Mouse (Mus musculus): ENCODE results near the gene Chd5. TPM values are rescaled to one million over a fixed set of nuclear protein-coding genes. Genes with fewer than 3 reads are reported as not detected.

The Chd5 gene
- polyA plus RNA-seq, 1 experiment: 1.0 TPM

GRCm38 (mm10) chr4:152405671-152406201 lies 67.3 kb downstream of the Chd5 start:
- H3K27me3 ChIP-seq (ENCODE audit: control insufficient read depth, insufficient read depth, insufficient read length): peaks cover 32% of the 10 kb centered on the region
- H3K4me3 ChIP-seq: no peak overlapping the region
- H3K4me2 ChIP-seq (ENCODE audit: low read depth): no peak overlapping the region
- no peak overlapping the region for H3ac ChIP-seq (ENCODE audit: control insufficient read depth, insufficient read length)
- H3K79me2 ChIP-seq (ENCODE audit: control insufficient read depth, insufficient read depth): no peaks in the 10 kb centered on the region
- H3K36me3 ChIP-seq (ENCODE audit: control insufficient read depth, insufficient read depth): no peaks in the 10 kb centered on the region
- TF ChIP-seq SRF (IDR thresholded peaks at IDR 0.05; ENCODE audit: control insufficient read depth, insufficient read length, low read depth) (no peak), E2F4 (IDR thresholded peaks at IDR 0.05; ENCODE audit: insufficient read depth) (no peak), TCF3 (IDR thresholded peaks at IDR 0.05; ENCODE audit: insufficient read length, low read depth) (no peak), REST (IDR thresholded peaks at IDR 0.05; ENCODE audit: insufficient read depth, insufficient read length) (no peak), CEBPB (IDR thresholded peaks at IDR 0.05; ENCODE audit: insufficient read depth, poor library complexity, severe bottlenecking) (no peak), USF1 (IDR thresholded peaks at IDR 0.05; ENCODE audit: low read depth) (no peak), MYOD1 (IDR thresholded peaks at IDR 0.05; ENCODE audit: control insufficient read depth in 1 of 3, insufficient read length in 2 of 3, low read depth in 2 of 3) (no peak), POLR2AphosphoS2 (IDR thresholded peaks at IDR 0.05; ENCODE audit: insufficient read length, low read depth) (no peak), TCF12 (IDR thresholded peaks at IDR 0.05; ENCODE audit: insufficient read depth, poor library complexity, severe bottlenecking) (no peak), POLR2A (IDR thresholded peaks at IDR 0.05; ENCODE audit: insufficient read length, low read depth) (no peak), MYOG (IDR thresholded peaks at IDR 0.05; ENCODE audit: control insufficient read depth in 1 of 3, insufficient read depth in 1 of 3, insufficient read length in 2 of 3, low read depth in 2 of 3) (no peak), MAX (IDR thresholded peaks at IDR 0.05; ENCODE audit: low read depth) (no peak)

GRCm38 (mm10) chr4:152406531-152406930 lies 68.1 kb downstream of the Chd5 start:
- H3K36me3 ChIP-seq (ENCODE audit: control insufficient read depth, insufficient read depth): no peaks in the 10 kb centered on the region
- no peak for TF ChIP-seq CEBPB (IDR thresholded peaks at IDR 0.05; ENCODE audit: insufficient read depth, poor library complexity, severe bottlenecking)
- no peak for TF ChIP-seq REST (IDR thresholded peaks at IDR 0.05; ENCODE audit: insufficient read depth, insufficient read length)
- peaks cover 24% of the 10 kb centered on the region for H3K27me3 ChIP-seq (ENCODE audit: control insufficient read depth, insufficient read depth, insufficient read length)
- no peaks in the 10 kb centered on the region for H3K79me2 ChIP-seq (ENCODE audit: control insufficient read depth, insufficient read depth)
- no peak overlapping the region for H3K4me3 ChIP-seq
- H3ac ChIP-seq (ENCODE audit: control insufficient read depth, insufficient read length): no peak overlapping the region
- no peak overlapping the region for H3K4me2 ChIP-seq (ENCODE audit: low read depth)

- Histone ChIP-seq H3K4me3 (no peak overlapping the region), H3K4me2 (ENCODE audit: low read depth) (peak overlapping the region; percentile 37), H3K79me2 (ENCODE audit: control insufficient read depth, insufficient read depth) (no peaks in the 10 kb centered on the region), H3K36me3 (ENCODE audit: control insufficient read depth, insufficient read depth) (no peaks in the 10 kb centered on the region), H3ac (ENCODE audit: control insufficient read depth, insufficient read length) (no peak overlapping the region), H3K27me3 (ENCODE audit: control insufficient read depth, insufficient read depth, insufficient read length) (peaks cover 12% of the 10 kb centered on the region)
- TF ChIP-seq TCF12 (IDR thresholded peaks at IDR 0.05; ENCODE audit: insufficient read depth, poor library complexity, severe bottlenecking) (no peak), USF1 (IDR thresholded peaks at IDR 0.05; ENCODE audit: low read depth) (peak; percentile 37)
These were observed 72.5 kb downstream of the Chd5 start for GRCm38 (mm10) chr4:152410961-152411360.

- Histone ChIP-seq H3K4me2 (ENCODE audit: low read depth) (no peak overlapping the region), H3K36me3 (ENCODE audit: control insufficient read depth, insufficient read depth) (no peaks in the 10 kb centered on the region), H3ac (ENCODE audit: control insufficient read depth, insufficient read length) (no peak overlapping the region), H3K79me2 (ENCODE audit: control insufficient read depth, insufficient read depth) (no peaks in the 10 kb centered on the region), H3K27me3 (ENCODE audit: control insufficient read depth, insufficient read depth, insufficient read length) (peaks cover 12% of the 10 kb centered on the region), H3K4me3 (no peak overlapping the region)
- no peak for TF ChIP-seq USF1 (IDR thresholded peaks at IDR 0.05; ENCODE audit: low read depth)
- TF ChIP-seq POLR2AphosphoS2 (IDR thresholded peaks at IDR 0.05; ENCODE audit: insufficient read length, low read depth): no peak
- no peak for TF ChIP-seq MAX (IDR thresholded peaks at IDR 0.05; ENCODE audit: low read depth)
- no peak for TF ChIP-seq REST (IDR thresholded peaks at IDR 0.05; ENCODE audit: insufficient read depth, insufficient read length)
- no peak for TF ChIP-seq TCF12 (IDR thresholded peaks at IDR 0.05; ENCODE audit: insufficient read depth, poor library complexity, severe bottlenecking)
- TF ChIP-seq TCF3 (IDR thresholded peaks at IDR 0.05; ENCODE audit: insufficient read length, low read depth): no peak
These were observed 74.2 kb downstream of the Chd5 start for GRCm38 (mm10) chr4:152412524-152413080.

GRCm38 (mm10) chr4:152418229-152419060 lies 80.0 kb downstream of the Chd5 start:
- Histone ChIP-seq H3K27me3 (ENCODE audit: control insufficient read depth, insufficient read depth, insufficient read length) (peaks cover 32% of the 10 kb centered on the region), H3K4me2 (ENCODE audit: low read depth) (no peak overlapping the region), H3K79me2 (ENCODE audit: control insufficient read depth, insufficient read depth) (no peaks in the 10 kb centered on the region), H3ac (ENCODE audit: control insufficient read depth, insufficient read length) (no peak overlapping the region), H3K36me3 (ENCODE audit: control insufficient read depth, insufficient read depth) (no peaks in the 10 kb centered on the region), H3K4me3 (no peak overlapping the region)
- TF ChIP-seq REST (IDR thresholded peaks at IDR 0.05; ENCODE audit: insufficient read depth, insufficient read length): no peak
- no peak for TF ChIP-seq USF1 (IDR thresholded peaks at IDR 0.05; ENCODE audit: low read depth)
- no peak for TF ChIP-seq POLR2A (IDR thresholded peaks at IDR 0.05; ENCODE audit: insufficient read length, low read depth)
- TF ChIP-seq MAX (IDR thresholded peaks at IDR 0.05; ENCODE audit: low read depth): no peak
- TF ChIP-seq TCF12 (IDR thresholded peaks at IDR 0.05; ENCODE audit: insufficient read depth, poor library complexity, severe bottlenecking): no peak
- TF ChIP-seq E2F4 (IDR thresholded peaks at IDR 0.05; ENCODE audit: insufficient read depth): no peak
- no peak for TF ChIP-seq SRF (IDR thresholded peaks at IDR 0.05; ENCODE audit: control insufficient read depth, insufficient read length, low read depth)
- no peak for TF ChIP-seq CEBPB (IDR thresholded peaks at IDR 0.05; ENCODE audit: insufficient read depth, poor library complexity, severe bottlenecking)
- no peak for TF ChIP-seq POLR2AphosphoS2 (IDR thresholded peaks at IDR 0.05; ENCODE audit: insufficient read length, low read depth)
- no peak for TF ChIP-seq MYOD1 (IDR thresholded peaks at IDR 0.05; ENCODE audit: control insufficient read depth in 1 of 3, insufficient read length in 2 of 3, low read depth in 2 of 3)
- TF ChIP-seq TCF3 (IDR thresholded peaks at IDR 0.05; ENCODE audit: insufficient read length, low read depth): no peak
- no peak for TF ChIP-seq MYOG (IDR thresholded peaks at IDR 0.05; ENCODE audit: control insufficient read depth in 1 of 3, insufficient read depth in 1 of 3, insufficient read length in 2 of 3, low read depth in 2 of 3)

Data from myocyte (in vitro differentiated cells).